Mouse (Mus musculus): ENCODE results near the gene Rnf212.
A peak's percentile ranks its signal among the peaks of the same experiment; 100 is the strongest.
"Not testable (repeated sequence)": the region's sequence is repeated elsewhere in the genome, so short reads cannot be mapped to it uniquely, and the experiment has no call there.

Gene Rnf212

DNA sequence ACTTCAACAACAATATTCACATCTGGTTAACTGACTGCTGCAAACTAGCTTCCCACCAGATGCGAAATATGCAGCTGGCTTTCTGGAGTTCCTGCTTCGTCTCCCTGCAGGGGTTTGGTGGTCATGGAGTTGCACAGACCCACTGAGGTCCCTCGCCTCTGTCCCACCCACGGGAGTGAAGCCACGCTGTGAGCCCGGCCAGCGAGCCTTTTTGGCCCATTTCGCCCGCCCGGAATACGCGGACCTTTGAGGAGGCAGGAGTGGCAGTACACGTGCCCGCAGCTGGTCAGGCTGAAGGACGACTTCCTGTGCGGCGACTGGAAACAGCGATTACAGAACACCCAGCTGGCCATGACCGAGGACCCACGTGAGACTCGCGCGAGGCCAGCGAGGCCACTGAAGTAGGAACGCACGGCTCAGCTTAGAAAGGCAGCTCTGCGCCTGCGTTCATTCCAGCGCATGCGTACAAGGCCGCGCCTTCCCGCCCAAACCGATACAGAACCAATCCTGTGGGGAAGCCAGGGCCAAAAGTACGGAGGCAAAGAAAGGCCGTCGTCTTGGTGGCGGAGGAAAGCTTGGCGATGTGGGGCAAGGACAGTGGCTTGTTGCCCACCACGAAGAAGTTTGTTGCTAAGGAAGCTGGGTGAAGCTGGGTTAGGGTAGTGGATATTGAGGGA is at the start of gene Rnf212:
Rnf212 (minus strand) TSS at position 353 of the 677 bp plus-strand sequence.
- DNase-seq (ENCODE audit: low spot score in 2 of 2): no peak

DNA sequence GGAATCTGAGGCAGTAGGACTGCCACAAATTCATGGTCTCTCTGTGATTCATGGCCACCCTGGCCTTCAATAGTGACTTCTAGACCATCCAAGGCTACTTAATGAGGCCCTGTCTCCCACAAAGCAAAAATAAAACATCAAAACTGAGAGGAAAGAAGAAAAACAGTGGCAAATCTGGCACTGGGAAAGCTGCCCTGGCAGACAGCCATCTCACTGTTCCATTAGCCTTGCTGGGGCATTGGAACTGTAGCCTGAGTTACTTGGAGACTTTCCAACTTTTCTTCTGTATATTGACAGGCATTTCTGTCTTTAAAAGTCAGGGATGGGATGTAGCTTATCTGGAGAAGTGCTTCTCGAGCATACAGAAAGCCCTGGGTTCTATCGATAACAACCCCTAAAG is 48.5 kb upstream of the Rnf212 start:
- no peak for DNase-seq (ENCODE audit: low spot score in 2 of 2)

DNA sequence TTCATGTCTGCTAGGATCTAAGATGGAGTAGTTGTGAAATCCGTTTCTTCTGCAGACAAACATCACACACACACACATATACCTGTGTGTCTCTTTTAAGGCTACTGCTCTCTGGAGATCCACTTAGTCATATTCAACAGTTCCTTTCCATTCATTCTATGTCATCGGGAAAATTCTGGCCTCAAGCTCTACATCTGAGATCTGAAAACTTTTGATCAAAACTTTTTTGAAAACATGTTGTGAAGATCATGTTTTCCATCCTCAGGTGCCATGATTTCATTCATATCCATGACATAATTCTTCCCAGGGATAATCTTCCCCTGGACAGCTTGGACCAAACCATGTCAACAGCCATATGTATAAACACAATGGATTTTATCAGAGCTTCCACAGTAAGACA is 34.0 kb upstream of the Rnf212 start, which contains the start of gene Vmn2r8:
Vmn2r8 (minus strand) TSS at position 101 of the 400 bp plus-strand sequence.
- DNase-seq (ENCODE audit: low spot score in 2 of 2): not testable (repeated sequence)

DNA sequence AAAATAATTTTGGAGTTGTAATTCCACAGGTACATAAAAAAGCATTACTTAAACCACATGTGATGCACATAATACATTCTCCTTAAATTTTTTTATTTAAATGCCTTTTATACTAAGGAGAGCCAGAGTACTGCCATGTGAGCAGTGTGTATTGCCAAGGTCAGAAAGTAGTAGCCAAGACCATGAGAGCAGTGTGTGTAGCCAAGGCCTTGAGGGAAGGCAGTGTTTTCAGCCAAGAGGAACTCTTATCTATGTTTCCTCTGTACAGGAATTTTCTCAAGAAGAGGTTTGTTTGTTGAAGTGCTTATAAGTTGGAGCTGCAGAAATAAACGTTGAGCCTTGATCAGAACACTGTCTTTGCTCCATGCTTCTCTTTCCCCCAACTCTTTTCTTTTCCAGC is 28.9 kb upstream of the Rnf212 start:
- no peak for DNase-seq (ENCODE audit: low spot score in 2 of 2)

DNA sequence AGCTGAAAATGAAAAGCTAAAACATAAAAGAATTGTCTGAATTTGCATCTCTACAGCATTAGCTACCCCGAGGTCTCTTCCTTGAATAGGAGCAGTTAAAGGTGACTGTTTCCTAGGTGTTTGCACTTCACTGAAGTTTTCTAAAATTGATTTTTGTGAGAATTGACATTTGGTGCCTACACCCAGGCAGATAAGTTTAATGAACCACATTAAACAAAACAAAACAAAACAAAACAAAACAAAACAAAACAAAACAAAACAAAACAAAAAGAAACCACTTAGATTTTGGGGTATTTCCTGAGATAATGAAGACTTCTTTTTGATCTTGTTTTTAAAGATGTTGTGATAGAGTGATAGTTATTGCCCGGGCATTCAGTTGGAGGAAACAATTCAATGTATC is 20.5 kb upstream of the Rnf212 start, which contains the start of gene Tmed11:
Tmed11 (minus strand) TSS at position 101 of the 400 bp plus-strand sequence.
- not testable (repeated sequence) for DNase-seq (ENCODE audit: low spot score in 2 of 2)

DNA sequence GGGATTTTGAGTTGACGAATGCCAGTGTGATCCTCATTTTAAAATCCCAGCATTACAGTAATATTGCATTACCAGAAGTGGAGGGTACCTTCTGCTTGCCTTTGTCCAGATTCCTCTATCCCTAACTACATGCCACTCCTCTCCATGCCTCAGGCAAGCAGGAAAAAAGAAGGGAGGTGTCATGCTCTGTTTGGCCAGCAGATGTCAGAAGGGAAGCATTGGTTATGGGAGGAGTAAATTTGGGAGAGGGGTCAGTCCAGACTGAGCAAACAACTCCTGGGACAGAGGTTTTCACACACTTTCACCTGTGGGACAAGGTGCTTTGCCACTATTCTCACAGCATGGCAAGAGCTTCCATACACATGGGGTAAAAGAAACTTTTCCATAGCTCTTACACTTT is 15.6 kb upstream of the Rnf212 start:
- not testable (repeated sequence) for DNase-seq (ENCODE audit: low spot score in 2 of 2)

DNA sequence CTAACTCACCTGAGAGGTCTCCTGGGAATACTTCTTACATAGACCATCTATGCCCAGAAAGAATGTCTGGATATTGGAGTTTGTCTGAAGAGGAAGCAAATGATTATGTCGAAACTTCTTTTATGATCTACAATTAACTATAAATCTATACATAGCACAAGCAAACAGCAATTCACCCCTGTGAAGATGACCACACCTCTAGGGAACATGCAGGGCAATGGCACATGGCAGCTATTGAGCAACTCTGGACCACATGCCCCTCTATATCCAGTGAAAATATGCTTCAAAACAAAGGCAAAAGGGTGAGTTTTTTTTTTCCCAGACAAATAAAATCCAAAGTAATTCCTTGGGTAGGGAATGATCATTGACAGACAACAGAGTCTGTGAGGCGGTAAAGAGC is 14.8 kb downstream of the Rnf212 start:
- no peak for DNase-seq (ENCODE audit: low spot score in 2 of 2)

DNA sequence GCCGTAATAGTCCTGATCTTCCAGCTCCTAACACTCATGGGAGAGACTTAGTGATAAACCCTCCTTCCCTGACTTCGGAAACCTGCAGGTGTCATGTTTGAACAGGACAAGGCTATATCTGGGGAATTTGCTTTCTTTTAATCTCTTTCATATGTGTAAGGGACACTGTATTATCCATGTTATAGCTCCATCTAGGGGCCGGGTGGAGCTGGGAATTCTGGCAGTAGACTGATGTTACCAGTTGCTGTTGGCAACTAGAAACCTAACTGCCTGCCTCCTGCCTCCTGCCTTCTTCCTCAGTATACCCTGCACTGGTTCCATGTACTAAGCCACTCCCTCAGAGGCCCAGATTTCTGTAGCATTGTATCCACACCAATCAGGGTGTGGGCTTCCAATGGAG is 16.4 kb downstream of the Rnf212 start:
- DNase-seq (ENCODE audit: low spot score in 2 of 2): peak; percentile 8 to 16

DNA sequence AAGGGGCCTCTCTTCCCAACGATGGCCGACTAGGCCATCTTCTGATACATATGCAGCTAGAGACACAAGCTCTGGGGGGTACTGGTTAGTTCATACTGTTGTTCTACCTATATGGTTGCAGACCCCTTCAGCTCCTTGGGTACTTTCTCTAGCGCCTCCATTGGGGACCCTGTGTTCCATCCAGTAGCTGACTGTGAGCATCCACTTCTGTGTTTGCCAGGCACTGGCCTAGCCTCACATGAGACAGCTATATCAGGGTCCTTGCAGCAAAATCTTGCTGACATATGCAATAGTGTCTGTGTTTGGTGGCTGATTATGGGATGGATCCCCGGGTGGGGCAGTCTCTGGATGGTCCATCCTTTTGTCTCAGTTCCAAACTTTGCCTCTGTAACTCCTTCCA is 23.5 kb downstream of the Rnf212 start:
- not testable (repeated sequence) for DNase-seq (ENCODE audit: low spot score in 2 of 2)

DNA sequence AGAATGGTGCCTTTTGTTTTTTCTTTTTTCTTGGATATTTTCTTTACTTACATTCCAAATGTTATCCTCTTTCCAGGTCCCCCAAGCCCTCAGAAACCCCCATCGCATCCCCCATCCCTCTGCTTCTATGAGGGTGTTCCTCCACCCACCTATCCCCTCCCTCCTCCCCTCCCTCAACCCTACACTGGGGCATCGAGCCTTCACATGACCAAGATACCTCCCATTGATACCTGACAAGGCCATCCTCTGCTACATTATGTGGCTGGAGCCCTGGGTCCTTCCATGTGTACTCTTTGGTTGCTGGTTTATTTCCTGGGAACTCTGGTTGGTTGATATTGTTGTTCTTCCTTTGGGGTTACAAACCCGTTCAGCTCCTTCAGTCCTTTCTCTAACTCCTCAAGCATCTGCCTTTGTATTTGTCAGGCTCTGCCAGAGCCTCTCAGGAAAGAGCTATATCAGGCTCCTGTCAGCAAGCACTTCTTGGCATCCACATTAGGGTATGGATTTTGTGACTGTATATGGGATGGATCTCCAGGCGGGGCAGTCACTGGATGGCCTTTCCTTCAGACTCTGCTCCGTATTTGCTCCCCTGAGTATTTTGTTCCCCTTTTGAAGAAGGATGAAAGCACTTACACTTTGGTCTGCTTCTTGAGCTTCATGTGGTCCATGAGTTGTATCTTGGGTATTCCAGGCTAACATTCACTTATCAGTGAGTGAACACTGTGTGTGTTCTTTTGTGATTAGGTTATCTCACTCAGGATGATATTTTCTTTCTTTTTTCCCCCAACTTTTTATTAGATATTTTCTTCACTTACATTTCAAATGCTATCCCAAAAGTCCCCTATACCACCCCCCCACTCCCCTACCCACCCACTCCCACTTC is 24.2 kb downstream of the Rnf212 start:
- no peak for DNase-seq (ENCODE audit: low spot score in 2 of 2)

DNA sequence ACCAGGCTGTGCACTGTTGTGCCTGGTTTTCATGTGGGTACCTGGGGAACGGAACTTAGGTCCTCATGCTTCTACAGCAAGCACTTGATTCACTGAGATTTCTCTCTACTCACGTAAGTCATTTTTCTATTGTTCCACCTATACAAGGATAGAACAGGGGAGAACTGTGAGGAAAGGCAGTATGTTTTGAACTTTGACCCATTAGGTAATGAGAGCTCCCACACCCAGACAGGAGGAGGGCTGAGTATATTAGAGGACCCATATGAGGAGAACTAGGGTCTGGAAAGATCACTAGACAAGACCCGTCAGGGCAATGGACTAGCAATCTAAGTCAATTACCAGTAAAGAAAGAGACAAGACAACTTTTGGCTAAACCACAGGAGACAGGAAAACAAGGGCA is 30.2 kb downstream of the Rnf212 start:
- DNase-seq (ENCODE audit: low spot score in 2 of 2): no peak

DNA sequence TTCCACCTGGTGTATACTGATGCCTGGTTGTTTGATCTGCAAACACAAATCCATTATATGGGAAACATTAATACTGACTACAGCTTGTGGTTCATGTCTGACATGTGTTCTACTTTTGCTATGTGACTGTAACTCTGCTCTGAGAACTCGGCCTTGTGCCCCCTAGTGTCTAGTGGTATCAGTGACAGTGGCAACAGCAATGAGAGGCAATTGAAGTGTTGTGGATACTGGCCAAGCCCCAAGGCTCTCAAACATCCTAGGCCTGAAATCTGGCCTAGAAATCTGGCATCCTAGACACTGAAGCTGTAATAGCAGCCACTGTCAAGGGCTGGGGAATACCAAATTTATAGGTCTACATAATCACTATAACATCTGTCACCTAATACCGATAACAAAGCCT is 30.9 kb downstream of the Rnf212 start:
- DNase-seq (ENCODE audit: low spot score in 2 of 2): no peak

DNA sequence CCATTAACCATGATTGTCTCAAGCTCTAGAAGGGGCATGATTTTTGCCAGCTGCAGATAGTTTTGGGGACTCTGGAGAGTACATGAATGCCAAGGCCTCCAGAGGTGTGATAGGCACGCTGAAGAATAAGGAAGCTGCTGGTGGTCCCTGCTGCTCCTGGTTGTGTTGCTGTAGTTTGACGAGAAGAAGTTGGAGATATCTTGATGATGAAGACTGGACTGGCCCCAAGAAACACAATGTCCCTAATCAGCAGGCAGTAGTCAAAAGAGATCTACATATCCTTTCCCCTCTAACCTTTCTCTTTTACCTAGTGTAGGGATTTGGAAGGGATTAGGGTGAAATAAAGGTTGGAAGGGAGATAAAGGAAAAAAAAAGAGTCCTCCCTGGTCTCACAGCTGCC is 32.2 kb downstream of the Rnf212 start:
- DNase-seq (ENCODE audit: low spot score in 2 of 2): no peak

DNA sequence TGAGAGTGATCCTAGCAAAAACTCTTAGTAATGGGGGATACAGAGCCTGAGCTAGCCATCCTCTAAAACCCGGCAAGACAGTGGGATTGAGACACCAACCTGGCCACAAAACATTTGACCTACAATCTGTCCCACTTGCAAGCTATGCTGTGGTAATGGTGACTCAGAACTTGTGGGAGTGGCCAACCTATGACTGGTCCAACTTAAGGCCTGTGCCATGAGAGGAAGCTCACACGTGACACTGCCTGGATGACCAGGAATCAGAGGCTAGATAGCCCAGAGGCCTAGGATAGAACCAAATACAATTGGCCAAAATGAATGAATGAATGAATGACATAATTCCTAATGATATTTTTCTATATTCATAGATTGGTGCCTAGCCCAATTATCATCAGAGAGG is 32.9 kb downstream of the Rnf212 start:
- no peak for DNase-seq (ENCODE audit: low spot score in 2 of 2)

DNA sequence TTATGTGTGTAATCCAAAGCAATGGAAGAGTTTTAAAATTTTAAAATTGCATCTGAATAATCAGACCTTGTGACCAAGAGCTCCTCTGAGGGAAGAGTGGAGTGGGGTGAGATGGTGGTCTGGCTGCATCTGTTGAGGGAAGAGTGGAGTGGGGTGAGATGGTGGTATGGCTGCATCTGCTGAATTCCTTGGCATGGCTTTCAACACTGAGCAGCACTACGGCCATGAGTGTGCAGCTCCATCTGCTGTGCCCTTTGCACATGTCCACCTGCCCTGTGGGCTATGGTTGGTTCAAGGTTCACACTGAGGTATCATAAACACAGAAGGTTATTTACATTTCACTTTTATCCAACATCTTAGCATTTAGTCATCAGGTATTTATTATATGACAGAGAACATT is 47.4 kb downstream of the Rnf212 start:
- no peak for DNase-seq (ENCODE audit: low spot score in 2 of 2)

DNA sequence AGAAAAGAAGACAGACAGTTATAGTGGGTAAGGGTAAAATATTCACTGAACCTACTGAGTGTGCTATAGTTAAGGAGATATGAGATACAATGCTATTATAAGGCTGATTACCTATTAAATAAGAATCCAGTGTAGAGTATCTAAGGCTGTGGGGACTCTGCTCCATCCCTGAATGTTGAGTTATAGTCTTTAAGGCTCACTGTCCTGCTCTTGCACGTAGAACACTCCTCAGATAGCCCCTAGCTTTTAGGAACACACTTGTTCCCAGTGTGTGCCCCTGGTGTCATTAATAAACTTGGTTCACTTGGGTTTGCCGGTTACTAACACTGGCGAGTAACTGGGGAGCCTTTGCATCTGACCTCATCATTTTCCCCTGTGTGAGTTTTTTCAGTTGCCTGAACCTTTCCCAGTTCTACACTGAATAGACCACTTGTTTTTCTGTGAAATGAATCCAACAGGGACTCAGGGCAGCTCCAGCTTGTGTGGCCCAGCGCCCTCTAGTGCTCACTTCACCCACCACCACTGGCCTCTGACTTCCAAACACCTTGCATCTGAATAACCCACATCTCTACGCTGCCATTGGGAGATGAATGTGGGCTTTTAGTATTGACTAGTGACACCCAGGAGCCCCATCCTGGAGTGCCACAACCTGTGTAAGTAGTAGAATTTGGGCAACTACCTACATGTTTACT is 48.1 kb downstream of the Rnf212 start:
- peak; percentile 59 to 75 for DNase-seq (ENCODE audit: low spot score in 2 of 2)

DNA sequence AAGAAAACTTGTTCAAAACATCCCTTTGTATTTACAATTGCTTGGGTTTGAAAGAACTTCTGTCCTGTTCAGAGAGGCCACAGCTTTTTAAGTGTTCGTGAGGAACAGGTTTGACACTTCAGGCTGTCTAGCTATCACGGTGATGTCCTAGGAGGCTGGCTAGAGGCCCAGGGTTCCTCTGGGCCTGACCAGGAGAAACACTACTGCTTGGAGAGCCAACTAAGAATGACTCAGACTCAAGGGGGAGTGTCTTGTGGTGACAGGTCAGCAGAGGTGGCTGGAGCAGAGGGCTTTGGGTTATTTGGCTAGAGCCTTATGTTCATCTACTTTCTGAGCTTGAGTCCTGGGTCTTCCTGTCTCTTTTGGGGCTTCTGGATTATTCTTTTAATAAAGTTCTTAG is 50.8 kb downstream of the Rnf212 start:
- no peak for DNase-seq (ENCODE audit: low spot score in 2 of 2)

DNA sequence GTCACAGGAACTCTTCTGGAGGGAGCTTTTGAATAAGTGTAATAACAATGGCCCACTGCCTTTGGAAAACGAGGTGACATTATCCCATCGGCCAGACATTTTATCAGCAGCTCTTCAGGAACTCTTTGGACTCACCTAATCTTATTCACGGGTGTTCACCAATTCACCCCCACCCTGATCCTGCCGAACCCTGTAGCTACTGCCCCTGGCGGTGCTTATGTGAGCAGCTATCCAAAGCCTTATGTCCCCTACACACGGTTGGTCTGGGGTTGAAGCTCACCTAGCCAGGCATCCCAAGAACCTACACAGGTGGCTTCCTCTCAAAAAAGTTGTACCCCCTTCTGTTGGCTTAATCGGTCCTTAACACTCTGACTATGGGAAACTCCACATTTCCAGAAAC is 55.0 kb downstream of the Rnf212 start:
- DNase-seq (ENCODE audit: low spot score in 2 of 2): no peak

DNA sequence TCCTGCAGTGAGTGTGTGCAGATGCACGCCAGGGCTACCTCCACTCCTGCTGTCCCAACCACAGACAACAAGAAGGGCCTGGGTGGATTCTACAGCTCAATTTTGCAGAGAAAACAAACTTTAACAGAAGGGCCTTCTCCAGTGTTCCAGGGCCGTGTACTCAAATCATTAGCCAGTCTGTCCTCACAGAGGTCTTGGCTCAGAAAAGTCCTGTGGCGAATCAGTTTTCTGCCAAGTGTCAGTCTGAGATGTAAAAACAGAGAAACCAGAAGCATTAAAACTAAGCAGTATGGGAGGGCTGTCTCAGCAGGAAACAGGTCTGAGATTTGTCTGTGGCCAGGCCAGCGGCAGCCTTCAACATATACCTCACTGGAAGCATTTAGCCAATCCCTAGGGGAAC is 56.7 kb downstream of the Rnf212 start:
- DNase-seq (ENCODE audit: low spot score in 2 of 2): no peak

DNA sequence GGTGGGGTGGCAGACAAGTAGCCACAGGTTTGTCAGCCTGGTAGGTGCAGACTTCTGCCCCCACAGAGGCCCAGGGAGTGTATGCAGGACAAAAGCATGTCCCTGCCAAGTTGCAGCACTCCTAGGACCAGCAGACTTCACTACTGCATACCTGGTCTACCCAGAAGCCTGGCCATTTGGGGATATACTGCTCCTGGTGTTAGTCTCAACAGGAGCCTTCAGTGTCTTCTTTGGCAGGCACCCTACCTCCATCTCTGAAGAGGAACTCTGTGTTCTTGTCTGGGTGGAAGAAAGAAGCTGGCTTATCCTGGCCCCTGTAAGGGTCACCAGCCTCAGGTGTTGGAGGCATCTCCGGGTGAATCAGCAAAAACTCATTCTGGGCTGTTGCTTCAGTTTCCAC is 58.8 kb downstream of the Rnf212 start:
- DNase-seq (ENCODE audit: low spot score in 2 of 2): no peak

DNA sequence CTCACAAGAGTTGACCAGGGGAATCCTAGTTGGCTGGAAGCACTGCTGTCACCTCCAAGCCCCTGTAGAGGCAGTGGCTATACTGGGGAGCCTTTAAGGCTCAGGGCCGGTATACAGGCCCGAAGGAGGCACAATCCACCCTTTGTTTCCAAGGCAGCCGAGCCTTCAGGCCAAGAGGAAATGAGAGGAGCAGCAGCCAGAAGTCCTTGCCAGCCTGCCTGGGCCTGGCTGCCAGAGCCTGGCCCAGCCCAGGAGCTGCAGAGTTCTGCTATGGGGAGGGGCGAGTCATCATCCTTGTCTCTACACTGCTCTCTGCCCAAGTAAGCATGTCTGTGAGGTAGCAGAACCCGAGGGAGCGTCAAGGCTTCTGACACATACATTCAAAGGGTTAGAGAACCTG is 60.6 kb downstream of the Rnf212 start:
- peak in 1 of 2 experiments; percentile 28 for DNase-seq (ENCODE audit: low spot score in 2 of 2)

DNA sequence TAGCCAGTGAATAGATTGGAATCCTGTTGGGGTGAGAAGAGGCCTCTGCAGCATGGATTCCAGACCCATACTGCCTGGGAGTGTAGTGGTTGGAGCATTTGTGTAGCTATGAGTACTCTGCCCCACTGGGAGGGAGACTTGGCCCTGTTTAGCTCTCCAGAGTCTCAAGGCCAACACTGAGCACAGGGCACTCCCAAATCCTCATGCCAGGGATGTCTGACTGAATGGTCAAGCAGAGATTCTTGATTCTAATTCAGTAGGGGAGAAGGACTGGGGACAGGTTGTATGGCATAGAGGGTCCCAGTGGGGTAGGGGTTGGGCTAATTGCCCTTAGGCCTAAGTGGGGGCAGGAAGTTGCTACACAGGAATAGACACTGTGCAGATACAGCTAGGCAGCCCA is 61.1 kb downstream of the Rnf212 start:
- no peak for DNase-seq (ENCODE audit: low spot score in 2 of 2)

Data from right cerebral cortex, postnatal 36 days (tissue).